ENCODE assay signal across 19 mouse cellular contexts in the genomic region with DNA sequence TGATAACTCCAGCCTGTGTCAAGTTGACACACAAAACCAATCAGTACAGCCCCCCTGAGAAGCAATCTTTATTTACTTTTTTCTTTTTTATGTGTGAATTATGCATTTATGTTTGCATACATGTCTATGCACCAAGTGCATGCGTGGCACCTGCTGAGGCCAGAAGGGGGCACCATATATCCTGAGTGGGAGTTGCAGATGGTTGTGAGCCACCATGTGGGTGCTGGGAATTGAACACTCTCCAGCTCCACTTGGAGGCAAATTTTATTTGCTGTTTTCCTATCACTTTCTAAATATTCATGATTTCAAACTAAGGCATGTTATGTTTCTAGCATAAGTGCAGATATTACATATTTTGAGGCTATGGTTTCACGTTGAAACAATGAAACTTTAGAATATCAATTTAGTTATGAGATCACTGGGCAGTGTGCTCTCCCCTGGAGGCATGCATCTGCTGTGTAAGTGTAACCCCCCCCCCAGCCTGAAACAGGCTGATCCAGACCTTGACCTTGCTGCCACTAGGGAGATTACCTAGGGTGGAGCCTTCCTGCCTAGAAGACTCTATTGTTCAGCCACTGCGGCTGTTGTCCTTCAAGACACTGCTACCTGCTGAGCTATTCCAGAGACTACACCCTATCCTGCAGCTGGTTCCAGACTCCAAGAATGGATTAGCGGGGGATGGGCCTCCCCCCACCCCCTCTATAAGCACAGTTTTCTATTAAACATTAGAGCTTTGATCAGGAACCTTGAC. TPM values are rescaled to one million over a fixed set of nuclear protein-coding genes. Genes with fewer than 3 reads are reported as not detected.
DNase-seq lines count a peak whose midpoint lies in the region; ATAC-seq and TF ChIP-seq lines count a peak whose summit lies in the region.
"Had no signal": no experiment of that assay in that cellular context is flagged by ENCODE, and none has a peak within 500 bp of the region (broad histone marks: within the 10 kb centered on the region; RNA-seq: fewer than 3 reads in every experiment).

No protein-coding gene starts in this region.

- no peaks in the 10 kb centered on the region for H3K27me3 ChIP-seq in ES-Bruce4 (ENCODE audit: control insufficient read depth, insufficient read depth, low read length, poor library complexity, severe bottlenecking)
- no peaks in the 10 kb centered on the region for H3K27me3 ChIP-seq in hindbrain, embryonic 11.5 days (ENCODE audit: control insufficient read depth, insufficient read depth, low read length)
- H3K27me3 ChIP-seq: embryonic facial prominence, embryonic 13.5 days; forebrain, embryonic 12.5 days; hindbrain, embryonic 13.5 days had no signal

- peak; percentile 42 for TF ChIP-seq CTCF in layer of hippocampus, adult 2 months (conservative IDR thresholded peaks at IDR 0.05)
- peak; percentile 5 for TF ChIP-seq CTCF in ES-Bruce4 (IDR thresholded peaks at IDR 0.05; ENCODE audit: low read depth, low read length)

- 89% methylated on average over 4 of the region's 4 CpGs for WGBS in hindbrain, embryonic 11.5 days

- ATAC-seq in hindbrain, embryonic 11.5 days (ENCODE audit: low FRiP score) = no peak
- ATAC-seq: activated CD4-positive, CD25-positive, alpha-beta regulatory T cell, adult 4 months; forebrain, embryonic 16.5 days; hindbrain, postnatal 0 days had no signal

- no peak for DNase-seq in layer of hippocampus, adult 2 months (ENCODE audit: low spot score in 2 of 2)
- no peak for DNase-seq in layer of hippocampus, adult 9-10 months (ENCODE audit: low spot score)
- no peak for DNase-seq in ES-E14 (ENCODE audit: low read depth, low spot score)
- DNase-seq in kidney, postnatal 4 days = no peak
- no peak for DNase-seq in hindbrain, embryonic 11.5 days (ENCODE audit: low spot score)
- DNase-seq: adrenal gland, postnatal 14 days; cerebellum, adult 11-12 months; cerebellum, adult 9-11 months; cerebellum, postnatal 36 days; gastrocnemius, postnatal 10 days; heart, postnatal 10 days; heart, postnatal 4 days had no signal

- no peak overlapping the region for H3K9ac ChIP-seq in ES-Bruce4 (ENCODE audit: low read depth, poor library complexity, severe bottlenecking)
- no peak overlapping the region for H3K9ac ChIP-seq in ES-E14 (ENCODE audit: insufficient read depth, low read depth, low read length, poor library complexity, severe bottlenecking)
- no peak overlapping the region for H3K9ac ChIP-seq in hindbrain, embryonic 11.5 days (ENCODE audit: low read depth, low read length)
- H3K9ac ChIP-seq: embryonic facial prominence, embryonic 13.5 days; forebrain, embryonic 12.5 days; hindbrain, embryonic 13.5 days had no signal

- peaks cover 2% of the 10 kb centered on the region for H3K4me1 ChIP-seq in ES-Bruce4 (ENCODE audit: control insufficient read depth, insufficient read depth, low read length)
- H3K4me1 ChIP-seq in ES-E14 (ENCODE audit: control insufficient read depth in 2 of 2, insufficient read depth in 2 of 2, low read length in 2 of 2, poor library complexity in 1 of 2) = peaks cover 0 to 3% of the 10 kb centered on the region in 2 experiments; a peak in 2 of 4 replicates
- H3K4me1 ChIP-seq in hindbrain, embryonic 11.5 days (replicated peaks; ENCODE audit: control insufficient read depth, insufficient read depth, low read length) = no peaks in the 10 kb centered on the region
- H3K4me1 ChIP-seq: forebrain, embryonic 12.5 days; hindbrain, embryonic 13.5 days had no signal

- H3K9me3 ChIP-seq in ES-Bruce4 (replicated peaks; ENCODE audit: control insufficient read depth, insufficient read depth, low read length, poor library complexity, severe bottlenecking) = no peaks in the 10 kb centered on the region
- H3K9me3 ChIP-seq in ES-E14 (ENCODE audit: control insufficient read depth, insufficient read depth, low read depth, low read length) = no peaks in the 10 kb centered on the region
- H3K9me3 ChIP-seq in hindbrain, embryonic 11.5 days (ENCODE audit: control insufficient read depth, low read length) = no peaks in the 10 kb centered on the region
- H3K9me3 ChIP-seq: embryonic facial prominence, embryonic 13.5 days; forebrain, embryonic 12.5 days; hindbrain, embryonic 13.5 days had no signal

- H3K27ac ChIP-seq in layer of hippocampus, adult 2 months = no peak overlapping the region
- H3K27ac ChIP-seq in ES-Bruce4 (ENCODE audit: insufficient read depth, low read length) (peak overlapping the region; percentile 69), ES-E14 (ENCODE audit: insufficient read depth, low read depth, low read length, poor library complexity, severe bottlenecking) (peak overlapping the region; percentile 88)
- no peak overlapping the region for H3K27ac ChIP-seq in hindbrain, embryonic 11.5 days (ENCODE audit: low read depth, low read length)
- H3K27ac ChIP-seq: embryonic facial prominence, embryonic 13.5 days; forebrain, embryonic 12.5 days; hindbrain, embryonic 13.5 days; hindbrain, postnatal 0 days had no signal

- no peak overlapping the region for H3K4me3 ChIP-seq in layer of hippocampus, adult 2 months
- H3K4me3 ChIP-seq in ES-Bruce4 (ENCODE audit: low read depth, low read length) = no peak overlapping the region
- H3K4me3 ChIP-seq in ES-E14 (ENCODE audit: insufficient read depth in 1 of 2, low read depth in 1 of 2, low read length in 2 of 2, poor library complexity in 1 of 2, severe bottlenecking in 1 of 2) = no peak overlapping the region
- no peak overlapping the region for H3K4me3 ChIP-seq in hindbrain, embryonic 11.5 days (ENCODE audit: low read depth, low read length)
- H3K4me3 ChIP-seq: embryonic facial prominence, embryonic 13.5 days; forebrain, embryonic 12.5 days; hindbrain, embryonic 13.5 days had no signal

- TF ChIP-seq POLR2A in ES-Bruce4 (IDR thresholded peaks at IDR 0.05; ENCODE audit: insufficient read depth, low read length) = no peak

- H3K36me3 ChIP-seq in ES-Bruce4 (ENCODE audit: control insufficient read depth, insufficient read depth, low read length, poor library complexity, severe bottlenecking) (no peaks in the 10 kb centered on the region), ES-E14 (ENCODE audit: control insufficient read depth, insufficient read depth, low read length, poor library complexity, severe bottlenecking) (no peaks in the 10 kb centered on the region; the same call in 1 of the 2 replicates)
- H3K36me3 ChIP-seq in hindbrain, embryonic 11.5 days (ENCODE audit: control insufficient read depth, insufficient read depth, low read length) = no peaks in the 10 kb centered on the region
- H3K36me3 ChIP-seq: embryonic facial prominence, embryonic 13.5 days; forebrain, embryonic 12.5 days; hindbrain, embryonic 13.5 days had no signal

- peak; percentile 93 for TF ChIP-seq EP300 in ES-Bruce4 (IDR thresholded peaks at IDR 0.05; ENCODE audit: insufficient read depth, low read depth, low read length)

- in situ Hi-C loops in ES-E14 (cut with MboI; ENCODE audit: low sequenced_read_pairs in 2 of 2, unreplicated experiment in 2 of 2) = no loop called here

- H3K4me2 ChIP-seq in hindbrain, embryonic 11.5 days (replicated peaks; ENCODE audit: low read depth, low read length) = no peak overlapping the region
- H3K4me2 ChIP-seq: embryonic facial prominence, embryonic 13.5 days; forebrain, embryonic 12.5 days; hindbrain, embryonic 13.5 days had no signal

TF ChIP-seq in ES-E14, 5 proteins besides CTCF, POLR2A, EP300 and RAD21:
- TF ChIP-seq CHD2 (IDR thresholded peaks at IDR 0.05; ENCODE audit: low read depth, low read length) (no peak), MAFK (IDR thresholded peaks at IDR 0.05; ENCODE audit: insufficient read depth, low read depth, low read length) (no peak), ZC3H11A (IDR thresholded peaks at IDR 0.05; ENCODE audit: borderline replicate concordance, low read depth, low read length) (no peak), HCFC1 (IDR thresholded peaks at IDR 0.05; ENCODE audit: borderline replicate concordance, insufficient read depth, low read length) (no peak), ZNF384 (IDR thresholded peaks at IDR 0.05; ENCODE audit: low read depth, low read length) (no peak)
TF ChIP-seq in ES-E14: peak in this region for 0.

RNA-seq across cellular contexts. Expression of gene Col6a6, which starts 10.6 kb away (rescaled TPM):
- under 1 TPM; 0.34 to 0.44 TPM for total RNA-seq in layer of hippocampus, adult 2 months (2021)
- polyA plus RNA-seq in ES-Bruce4 (2011; ENCODE audit: insufficient read depth, insufficient read length, low read depth, missing spikeins) = not detected in 2 replicates
- 0.53 and 0.58 TPM in 2 replicates for total RNA-seq in ES-E14 (2012; rRNA removed)
- polyA plus RNA-seq in hindbrain, embryonic 11.5 days (2014; fragmentation: Nextera tagmentation; extraction: Ambion mirVana) = 0.06 and 0.09 TPM in 2 replicates
- polyA plus RNA-seq: activated CD4-positive, CD25-positive, alpha-beta regulatory T cell, adult 4 months had no signal

Comparison
In these comparisons a context has a peak if more than half of its experiments do, and no peak if none do; other contexts are left out.
1. H3K27ac ChIP-seq: peak in ES-Bruce4 (single experiment) and ES-E14 (single experiment); none in layer of hippocampus, adult 2 months (single experiment) and hindbrain, embryonic 11.5 days (single experiment).